Mouse (Mus musculus): ENCODE measurements around the gene Sh2d6. TPM values are rescaled to one million over a fixed set of nuclear protein-coding genes. Genes with fewer than 3 reads are reported as not detected.

Sh2d6 gene
- polyA plus RNA-seq, 1 experiment, result not detected

GRCm38 (mm10) chr6:72512386-72513070, 9.0 kb downstream of the Sh2d6 start:
- no peaks in the 10 kb centered on the region for H3K27me3 ChIP-seq (ENCODE audit: control insufficient read depth, insufficient read depth, low read length, poor library complexity, severe bottlenecking)
- TF ChIP-seq EP300 (IDR thresholded peaks at IDR 0.05; ENCODE audit: insufficient read depth, low read depth, low read length) (peak; percentile 49), CTCF (IDR thresholded peaks at IDR 0.05; ENCODE audit: low read depth, low read length) (no peak)
- peak overlapping the region; percentile 36 for H3K9ac ChIP-seq (ENCODE audit: low read depth, poor library complexity, severe bottlenecking)
- H3K36me3 ChIP-seq (ENCODE audit: control insufficient read depth, insufficient read depth, low read length, poor library complexity, severe bottlenecking), result no peaks in the 10 kb centered on the region
- H3K4me1 ChIP-seq (ENCODE audit: control insufficient read depth, insufficient read depth, low read length), result peaks cover 7% of the 10 kb centered on the region
- H3K9me3 ChIP-seq (replicated peaks; ENCODE audit: control insufficient read depth, insufficient read depth, low read length, poor library complexity, severe bottlenecking), result no peaks in the 10 kb centered on the region
- H3K4me3 ChIP-seq (ENCODE audit: low read depth, low read length), result peak overlapping the region; percentile 33
- peak overlapping the region; percentile 22 for H3K27ac ChIP-seq (ENCODE audit: insufficient read depth, low read length)

DNA sequence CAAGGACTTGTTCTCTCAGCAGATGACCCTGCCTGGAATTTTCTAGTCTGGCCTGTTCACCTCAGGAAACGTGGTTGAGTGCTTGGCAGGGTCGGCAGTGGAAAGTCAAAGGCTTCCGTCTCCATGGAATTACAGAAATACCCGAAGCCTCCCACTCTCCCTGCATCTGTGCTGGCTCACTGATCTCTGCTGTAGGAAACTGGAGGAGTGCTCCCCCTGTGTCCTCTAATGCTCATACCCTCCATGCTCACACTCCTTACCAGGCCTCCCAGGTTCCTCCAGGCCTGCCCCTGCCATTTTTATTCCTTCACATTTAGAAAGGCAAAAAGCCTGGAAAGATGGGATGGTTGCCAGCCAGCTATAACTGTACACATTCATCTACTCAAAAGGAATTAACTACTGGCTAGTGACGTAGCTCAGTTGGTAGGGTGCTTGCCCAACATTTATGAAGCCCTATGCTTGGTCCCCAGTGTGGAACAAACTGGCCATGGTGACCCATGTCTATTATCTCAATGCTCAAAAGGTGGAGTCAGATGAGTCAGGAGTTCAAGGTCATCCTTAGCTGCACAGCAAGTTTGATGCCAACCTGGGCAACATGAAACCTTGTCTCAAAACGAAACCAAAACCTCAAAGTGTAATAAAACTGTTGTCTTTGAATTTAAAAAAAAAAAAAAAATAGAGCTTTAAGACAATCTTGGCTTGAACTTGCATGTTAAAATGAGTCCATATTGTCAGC, 10.7 kb downstream of the Sh2d6 start:
- Histone ChIP-seq H3K27ac (ENCODE audit: insufficient read depth, low read length) (no peak overlapping the region), H3K4me3 (ENCODE audit: low read depth, low read length) (no peak overlapping the region), H3K4me1 (ENCODE audit: control insufficient read depth, insufficient read depth, low read length) (peaks cover 7% of the 10 kb centered on the region), H3K9me3 (replicated peaks; ENCODE audit: control insufficient read depth, insufficient read depth, low read length, poor library complexity, severe bottlenecking) (no peaks in the 10 kb centered on the region), H3K9ac (ENCODE audit: low read depth, poor library complexity, severe bottlenecking) (no peak overlapping the region), H3K36me3 (ENCODE audit: control insufficient read depth, insufficient read depth, low read length, poor library complexity, severe bottlenecking) (no peaks in the 10 kb centered on the region), H3K27me3 (ENCODE audit: control insufficient read depth, insufficient read depth, low read length, poor library complexity, severe bottlenecking) (no peaks in the 10 kb centered on the region)
- TF ChIP-seq CTCF (IDR thresholded peaks at IDR 0.05; ENCODE audit: low read depth, low read length), result no peak
- no peak for TF ChIP-seq EP300 (IDR thresholded peaks at IDR 0.05; ENCODE audit: insufficient read depth, low read depth, low read length)
- no peak for TF ChIP-seq POLR2A (IDR thresholded peaks at IDR 0.05; ENCODE audit: insufficient read depth, low read length)

- TF ChIP-seq POLR2A (IDR thresholded peaks at IDR 0.05; ENCODE audit: insufficient read depth, low read length) (no peak), EP300 (IDR thresholded peaks at IDR 0.05; ENCODE audit: insufficient read depth, low read depth, low read length) (no peak), CTCF (IDR thresholded peaks at IDR 0.05; ENCODE audit: low read depth, low read length) (no peak)
- Histone ChIP-seq H3K27ac (ENCODE audit: insufficient read depth, low read length) (no peak overlapping the region), H3K4me3 (ENCODE audit: low read depth, low read length) (no peak overlapping the region)
These were observed 11.6 kb downstream of the Sh2d6 start for GRCm38 (mm10) chr6:72509872-72510435.

GRCm38 (mm10) chr6:72508596-72508995, 12.9 kb downstream of the Sh2d6 start:
- no peaks in the 10 kb centered on the region for H3K36me3 ChIP-seq (ENCODE audit: control insufficient read depth, insufficient read depth, low read length, poor library complexity, severe bottlenecking)
- H3K4me1 ChIP-seq (ENCODE audit: control insufficient read depth, insufficient read depth, low read length), result peaks cover under 1% of the 10 kb centered on the region
- H3K27ac ChIP-seq (ENCODE audit: insufficient read depth, low read length), result peak overlapping the region; percentile 55
- no peak for TF ChIP-seq CTCF (IDR thresholded peaks at IDR 0.05; ENCODE audit: low read depth, low read length)
- no peak for TF ChIP-seq POLR2A (IDR thresholded peaks at IDR 0.05; ENCODE audit: insufficient read depth, low read length)
- no peak for TF ChIP-seq EP300 (IDR thresholded peaks at IDR 0.05; ENCODE audit: insufficient read depth, low read depth, low read length)
- no peak overlapping the region for H3K4me3 ChIP-seq (ENCODE audit: low read depth, low read length)
- no peak overlapping the region for H3K9ac ChIP-seq (ENCODE audit: low read depth, poor library complexity, severe bottlenecking)
- H3K27me3 ChIP-seq (ENCODE audit: control insufficient read depth, insufficient read depth, low read length, poor library complexity, severe bottlenecking), result no peaks in the 10 kb centered on the region
- H3K9me3 ChIP-seq (replicated peaks; ENCODE audit: control insufficient read depth, insufficient read depth, low read length, poor library complexity, severe bottlenecking), result no peaks in the 10 kb centered on the region

More at GRCm38 (mm10) chr6:72509872-72510435, 11.6 kb downstream of the Sh2d6 start:
- Histone ChIP-seq H3K27me3 (ENCODE audit: control insufficient read depth, insufficient read depth, low read length, poor library complexity, severe bottlenecking) (no peaks in the 10 kb centered on the region), H3K9me3 (replicated peaks; ENCODE audit: control insufficient read depth, insufficient read depth, low read length, poor library complexity, severe bottlenecking) (no peaks in the 10 kb centered on the region), H3K36me3 (ENCODE audit: control insufficient read depth, insufficient read depth, low read length, poor library complexity, severe bottlenecking) (no peaks in the 10 kb centered on the region), H3K9ac (ENCODE audit: low read depth, poor library complexity, severe bottlenecking) (no peak overlapping the region), H3K4me1 (ENCODE audit: control insufficient read depth, insufficient read depth, low read length) (peaks cover 7% of the 10 kb centered on the region)

- Histone ChIP-seq H3K4me1 (ENCODE audit: control insufficient read depth, insufficient read depth, low read length) (no peaks in the 10 kb centered on the region), H3K9me3 (replicated peaks; ENCODE audit: control insufficient read depth, insufficient read depth, low read length, poor library complexity, severe bottlenecking) (no peaks in the 10 kb centered on the region)
- no peak for TF ChIP-seq CTCF (IDR thresholded peaks at IDR 0.05; ENCODE audit: low read depth, low read length)
- no peak for TF ChIP-seq POLR2A (IDR thresholded peaks at IDR 0.05; ENCODE audit: insufficient read depth, low read length)
- no peak for TF ChIP-seq EP300 (IDR thresholded peaks at IDR 0.05; ENCODE audit: insufficient read depth, low read depth, low read length)
These were observed 15.4 kb downstream of the Sh2d6 start for GRCm38 (mm10) chr6:72506104-72506503.

DNA sequence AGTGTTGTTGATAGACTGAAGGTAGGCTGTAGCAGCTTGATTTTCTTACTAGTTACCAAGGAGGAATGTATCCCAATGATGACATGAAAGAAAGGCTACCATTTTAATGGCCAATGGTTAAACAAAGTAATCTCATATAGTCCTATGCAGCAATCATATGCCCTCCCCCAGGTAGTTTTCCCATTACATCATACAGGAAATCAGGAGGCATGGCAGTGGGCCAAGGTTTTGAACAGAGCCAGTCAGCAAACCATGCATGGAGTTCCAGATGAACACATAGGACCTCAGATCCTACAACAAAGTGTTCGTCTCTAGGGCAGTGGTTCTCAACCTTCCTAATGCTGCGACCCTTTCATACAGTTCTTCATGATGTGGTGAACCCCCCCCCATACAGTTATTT, 17.6 kb downstream of the Sh2d6 start:
- H3K9ac ChIP-seq (ENCODE audit: low read depth, poor library complexity, severe bottlenecking), result no peak overlapping the region
- H3K9me3 ChIP-seq (replicated peaks; ENCODE audit: control insufficient read depth, insufficient read depth, low read length, poor library complexity, severe bottlenecking), result no peaks in the 10 kb centered on the region
- no peak overlapping the region for H3K4me3 ChIP-seq (ENCODE audit: low read depth, low read length)
- H3K27ac ChIP-seq (ENCODE audit: insufficient read depth, low read length), result no peak overlapping the region
- no peaks in the 10 kb centered on the region for H3K27me3 ChIP-seq (ENCODE audit: control insufficient read depth, insufficient read depth, low read length, poor library complexity, severe bottlenecking)
- no peaks in the 10 kb centered on the region for H3K36me3 ChIP-seq (ENCODE audit: control insufficient read depth, insufficient read depth, low read length, poor library complexity, severe bottlenecking)
- H3K4me1 ChIP-seq (ENCODE audit: control insufficient read depth, insufficient read depth, low read length), result no peaks in the 10 kb centered on the region
- no peak for TF ChIP-seq EP300 (IDR thresholded peaks at IDR 0.05; ENCODE audit: insufficient read depth, low read depth, low read length)
- no peak for TF ChIP-seq CTCF (IDR thresholded peaks at IDR 0.05; ENCODE audit: low read depth, low read length)
- TF ChIP-seq POLR2A (IDR thresholded peaks at IDR 0.05; ENCODE audit: insufficient read depth, low read length), result no peak

More at GRCm38 (mm10) chr6:72506104-72506503, 15.4 kb downstream of the Sh2d6 start:
- Histone ChIP-seq H3K27ac (ENCODE audit: insufficient read depth, low read length) (no peak overlapping the region), H3K4me3 (ENCODE audit: low read depth, low read length) (no peak overlapping the region), H3K36me3 (ENCODE audit: control insufficient read depth, insufficient read depth, low read length, poor library complexity, severe bottlenecking) (no peaks in the 10 kb centered on the region), H3K27me3 (ENCODE audit: control insufficient read depth, insufficient read depth, low read length, poor library complexity, severe bottlenecking) (no peaks in the 10 kb centered on the region), H3K9ac (ENCODE audit: low read depth, poor library complexity, severe bottlenecking) (no peak overlapping the region)
